Mouse (Mus musculus) MN1 (cell line): ENCODE measurements at regions not wholly inside any gene's neighbourhood (a gene's known extent, or its start where the extent isn't known, plus 50 kb on each side); places are given as distances from the start of the nearest gene placed in this dataset.

Source experiments
- DNase-seq: peaks from one replicate; pipeline ENCODE4 v3.0.0-alpha.2; 2016; ENCODE audit warnings: low spot score

- no peak for DNase-seq
These were observed 1258.7 kb upstream of the A1bg start for GRCm38 (mm10) chr15:62181454-62181910.

GRCm38 (mm10) chr15:62180718-62181117 lies 1257.9 kb upstream of the A1bg start:
- no peak for DNase-seq

- no peak for DNase-seq
These were observed 1257.0 kb upstream of the A1bg start for GRCm38 (mm10) chr15:62179801-62180200.

GRCm38 (mm10) chr15:62178568-62178967 lies 1255.8 kb upstream of the A1bg start:
- no peak for DNase-seq

GRCm38 (mm10) chr15:62177768-62178410 lies 1255.1 kb upstream of the A1bg start:
- DNase-seq, result no peak

GRCm38 (mm10) chr15:62176076-62176475 lies 1253.3 kb upstream of the A1bg start:
- no peak for DNase-seq

GRCm38 (mm10) chr15:62173633-62174543 lies 1251.1 kb upstream of the A1bg start:
- DNase-seq, result no peak

- no peak for DNase-seq
These were observed 1248.8 kb upstream of the A1bg start for GRCm38 (mm10) chr15:62171632-62172031.

GRCm38 (mm10) chr15:62171167-62171566 lies 1248.4 kb upstream of the A1bg start:
- no peak for DNase-seq

GRCm38 (mm10) chr15:62170337-62170736 lies 1247.5 kb upstream of the A1bg start:
- no peak for DNase-seq

GRCm38 (mm10) chr15:62169591-62170019 lies 1246.8 kb upstream of the A1bg start:
- DNase-seq, result no peak

GRCm38 (mm10) chr15:62168958-62169590 lies 1246.3 kb upstream of the A1bg start:
- DNase-seq, result no peak

GRCm38 (mm10) chr15:62168522-62168921 lies 1245.7 kb upstream of the A1bg start:
- DNase-seq, result no peak

- DNase-seq, result no peak
These were observed 1244.0 kb upstream of the A1bg start for GRCm38 (mm10) chr15:62166786-62167185.

GRCm38 (mm10) chr15:62165826-62166500 lies 1243.2 kb upstream of the A1bg start:
- no peak for DNase-seq

- DNase-seq, result no peak
These were observed 1242.1 kb upstream of the A1bg start for GRCm38 (mm10) chr15:62164766-62165410.

- no peak for DNase-seq
These were observed 1240.4 kb upstream of the A1bg start for GRCm38 (mm10) chr15:62163203-62163602.

GRCm38 (mm10) chr15:62162648-62163194 lies 1239.9 kb upstream of the A1bg start:
- no peak for DNase-seq

GRCm38 (mm10) chr15:62161975-62162647 lies 1239.3 kb upstream of the A1bg start:
- no peak for DNase-seq

- DNase-seq, result no peak
These were observed 1238.2 kb upstream of the A1bg start for GRCm38 (mm10) chr15:62161061-62161460.
